Mouse (Mus musculus) ES-Bruce4 (cell line): ENCODE results near the gene Antxr2.

Experiments used
- CTCF ChIP-seq: IDR thresholded peaks from one replicate; pipeline ENCODE4 v1.8.1; 2011; ENCODE audit warnings: low read depth, low read length
- POLR2A ChIP-seq: IDR thresholded peaks from one replicate; pipeline ENCODE4 v1.8.1; 2011; ENCODE audit warnings: low read length; ENCODE audit not compliant: insufficient read depth

DNA sequence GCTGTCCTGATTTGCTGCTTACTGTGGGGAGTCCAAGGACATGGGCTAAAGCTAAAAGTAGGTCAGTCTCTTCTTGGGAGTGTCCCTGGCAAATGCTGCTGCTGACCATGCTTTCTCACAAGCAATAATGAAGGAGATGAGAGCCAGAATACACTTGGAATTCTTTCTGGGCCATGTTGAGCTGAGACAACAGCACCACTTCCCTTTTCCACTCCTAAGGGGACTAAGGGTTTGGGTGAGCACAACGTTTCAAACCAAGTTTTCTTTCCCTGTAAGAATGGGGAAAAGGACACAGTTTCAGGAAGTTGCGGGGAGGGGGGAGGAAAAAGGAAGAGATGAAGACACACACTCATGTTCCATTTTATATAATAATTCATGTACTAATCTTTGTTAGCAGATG, 3.4 kb upstream of the Antxr2 start:
- TF ChIP-seq POLR2A (no peak), CTCF (no peak)
